Mouse (Mus musculus) embryonic facial prominence, embryonic 14.5 days (tissue): Measurements from ENCODE around the gene Tfb1m. TPM values are rescaled to one million over a fixed set of nuclear protein-coding genes. Genes with fewer than 3 reads are reported as not detected.

ENCODE experiments used
- ATAC-seq: fragments of 200-750 bp; cut with Nextera tagmentation; 2 replicates; pipeline ENCODE4 v1.8.0; 2017; ENCODE audit warnings: low read depth, moderate number of reproducible peaks, moderate TSS enrichment
- DNase-seq: peaks from one replicate; pipeline ENCODE4 v3.0.0-alpha.2; 2015; ENCODE audit warnings: low spot score
- H3K27ac ChIP-seq: fragments of 300-500 bp; sonication (generic); replicated peaks from 2 replicates; pipeline ENCODE4 v1.5.1; 2014; ENCODE audit warnings: low read depth, mild to moderate bottlenecking, low read length, moderate library complexity
- H3K27me3 ChIP-seq: fragments of 300-500 bp; sonication (generic); replicated peaks from 2 replicates; pipeline ENCODE4 v1.6.1; 2014; ENCODE audit warnings: low read length; ENCODE audit not compliant: control insufficient read depth, insufficient read depth
- H3K36me3 ChIP-seq: fragments of 300-500 bp; sonication (generic); 2 replicates; pipeline ENCODE4 v1.6.1; 2014; ENCODE audit warnings: low read length, mixed read lengths; ENCODE audit not compliant: control insufficient read depth, insufficient read depth
- H3K4me1 ChIP-seq: fragments of 300-500 bp; sonication (generic); 2 replicates; pipeline ENCODE4 v1.6.1; 2014; ENCODE audit warnings: antibody characterized with exemption, low read length; ENCODE audit not compliant: control insufficient read depth, insufficient read depth
- H3K4me2 ChIP-seq: fragments of 300-500 bp; sonication (generic); 2 replicates; pipeline ENCODE4 v1.6.1; 2014; ENCODE audit warnings: low read depth, mild to moderate bottlenecking, low read length, moderate library complexity, mixed read lengths
- H3K4me3 ChIP-seq: fragments of 300-500 bp; sonication (generic); 2 replicates; pipeline ENCODE4 v1.5.1; 2014; ENCODE audit warnings: low read depth, mild to moderate bottlenecking, low read length
- H3K9ac ChIP-seq: fragments of 300-500 bp; sonication (generic); 2 replicates; pipeline ENCODE4 v1.6.1; 2014; ENCODE audit warnings: low read depth, mild to moderate bottlenecking, low read length, moderate library complexity, mixed read lengths
- H3K9me3 ChIP-seq: fragments of 300-500 bp; sonication (generic); 2 replicates; pipeline ENCODE4 v1.6.1; 2016; ENCODE audit warnings: low read length; ENCODE audit not compliant: control insufficient read depth
- WGBS: fragments of 180-500 bp; shearing (Covaris S2); extraction: QIAGEN DNeasy Blood & Tissue Kit; methylation state at CpG from one replicate; pipeline ENCODE4 v1.1.7; 2014; 5-methylcytosine and 5-hydroxymethylcytosine counted together
- polyA plus RNA-seq: library from polyadenylated mRNA; unstranded; fragments of >200 nt; fragmentation: Nextera tagmentation; extraction: Ambion mirVana; gene quantifications from 2 replicates; pipeline ENCODE4 v1.2.1, GENCODE M21; 2014

Tfb1m gene
- polyA plus RNA-seq, 1 experiment from 2014 or later, result 17.0 TPM

- H3K9me3 ChIP-seq, result no peaks in the 10 kb centered on the region
- H3K9ac ChIP-seq, result no peak overlapping the region
- no peak for ATAC-seq
- peaks cover 24% of the 10 kb centered on the region for H3K36me3 ChIP-seq
- 84% methylated on average over 4 of the region's 4 CpGs for WGBS
- no peaks in the 10 kb centered on the region for H3K27me3 ChIP-seq
- no peak for DNase-seq
- H3K4me3 ChIP-seq, result no peak overlapping the region
- H3K27ac ChIP-seq, result no peak overlapping the region
- no peaks in the 10 kb centered on the region for H3K4me1 ChIP-seq
- no peak overlapping the region for H3K4me2 ChIP-seq
These were observed 56.6 kb downstream of the Tfb1m start for GRCm38 (mm10) chr17:3500936-3501335.

- 95% methylated on average over 6 of the region's 6 CpGs for WGBS
- H3K4me1 ChIP-seq, result no peaks in the 10 kb centered on the region
These were observed 57.5 kb downstream of the Tfb1m start for GRCm38 (mm10) chr17:3500076-3500475.

DNA sequence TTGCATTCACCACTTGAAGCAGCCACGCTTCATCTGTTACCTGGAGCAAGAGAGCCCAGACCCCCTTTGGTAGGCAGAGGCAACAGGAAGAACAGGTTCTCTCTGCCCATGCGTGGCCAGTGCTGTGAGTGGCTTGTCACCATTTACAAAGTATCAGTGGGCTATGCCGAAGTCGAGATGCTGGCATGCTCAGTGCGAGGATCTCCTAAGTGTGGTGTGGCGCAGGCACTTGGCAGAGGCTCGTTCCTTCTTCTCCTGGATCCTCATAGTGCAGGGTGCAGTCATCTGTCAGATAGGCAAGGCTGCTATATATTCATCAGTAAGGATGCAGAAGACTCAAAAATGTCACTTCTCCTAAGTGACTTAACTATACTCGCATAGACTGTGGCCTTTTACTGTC lies 58.1 kb downstream of the Tfb1m start:
- Histone ChIP-seq H3K4me2 (no peak overlapping the region), H3K4me3 (no peak overlapping the region), H3K36me3 (peaks cover 17% of the 10 kb centered on the region), H3K27me3 (no peaks in the 10 kb centered on the region), H3K9me3 (no peaks in the 10 kb centered on the region), H3K9ac (no peak overlapping the region), H3K27ac (no peak overlapping the region), H3K4me1 (no peaks in the 10 kb centered on the region)
- whole genome bisulfite sequencing, result 89% methylated on average over 8 of the region's 8 CpGs
- DNase-seq (no peak), ATAC-seq (no peak)

More at GRCm38 (mm10) chr17:3500076-3500475, 57.5 kb downstream of the Tfb1m start:
- Histone ChIP-seq H3K9me3 (no peaks in the 10 kb centered on the region), H3K4me2 (no peak overlapping the region), H3K27ac (no peak overlapping the region), H3K9ac (no peak overlapping the region), H3K4me3 (no peak overlapping the region), H3K27me3 (no peaks in the 10 kb centered on the region), H3K36me3 (peaks cover 20% of the 10 kb centered on the region)
- no peak for ATAC-seq
- no peak for DNase-seq

GRCm38 (mm10) chr17:3498580-3498979 lies 59.0 kb downstream of the Tfb1m start:
- peaks cover 10% of the 10 kb centered on the region for H3K36me3 ChIP-seq
- no peaks in the 10 kb centered on the region for H3K27me3 ChIP-seq
- 92% methylated on average over 3 of the region's 3 CpGs for WGBS
- H3K4me2 ChIP-seq, result no peak overlapping the region
- no peak for ATAC-seq
- no peak overlapping the region for H3K27ac ChIP-seq
- DNase-seq, result no peak
- no peaks in the 10 kb centered on the region for H3K4me1 ChIP-seq
- no peak overlapping the region for H3K9ac ChIP-seq
- no peaks in the 10 kb centered on the region for H3K9me3 ChIP-seq
- H3K4me3 ChIP-seq, result no peak overlapping the region

DNA sequence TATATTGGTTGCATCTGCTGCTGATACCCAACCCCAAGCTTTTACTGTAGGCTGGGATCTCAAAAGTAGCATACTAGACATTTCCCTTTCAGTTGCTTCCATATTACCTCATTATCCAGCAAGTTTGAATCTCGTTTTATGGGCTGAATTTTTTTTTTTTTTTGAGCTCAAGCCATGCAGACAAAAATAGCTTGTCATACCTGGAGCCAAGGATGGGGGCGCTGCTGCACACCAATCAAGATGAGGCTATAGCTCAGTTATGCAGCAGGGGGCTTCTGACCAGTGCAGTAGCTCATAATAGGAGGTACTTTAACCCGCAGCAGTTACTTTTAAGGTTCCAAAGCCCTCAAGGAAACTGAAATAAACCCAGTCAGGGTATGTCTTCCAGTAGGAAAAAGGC lies 59.5 kb downstream of the Tfb1m start:
- no peaks in the 10 kb centered on the region for H3K9me3 ChIP-seq
- H3K4me3 ChIP-seq, result no peak overlapping the region
- no peak overlapping the region for H3K27ac ChIP-seq
- no peak for DNase-seq
- no peaks in the 10 kb centered on the region for H3K4me1 ChIP-seq
- H3K4me2 ChIP-seq, result no peak overlapping the region
- no peaks in the 10 kb centered on the region for H3K27me3 ChIP-seq
- H3K9ac ChIP-seq, result no peak overlapping the region
- WGBS, result 32% methylated on average over 3 of the region's 3 CpGs
- ATAC-seq, result no peak
- H3K36me3 ChIP-seq, result peaks cover 5% of the 10 kb centered on the region

GRCm38 (mm10) chr17:3496080-3496479 lies 61.5 kb downstream of the Tfb1m start:
- no peak overlapping the region for H3K9ac ChIP-seq
- ATAC-seq, result no peak
- WGBS, result 84% methylated on average over 3 of the region's 3 CpGs

GRCm38 (mm10) chr17:3495576-3495975 lies 62.0 kb downstream of the Tfb1m start:
- DNase-seq (no peak), ATAC-seq (no peak)
- Histone ChIP-seq H3K4me2 (no peak overlapping the region), H3K9ac (no peak overlapping the region), H3K27ac (no peak overlapping the region), H3K36me3 (0 out of 2 replicates have a peak, but pooled peaks cover under 1% of the 10 kb centered on the region), H3K4me3 (no peak overlapping the region), H3K4me1 (no peaks in the 10 kb centered on the region), H3K9me3 (no peaks in the 10 kb centered on the region), H3K27me3 (no peaks in the 10 kb centered on the region)
- 40% methylated on average over 2 of the region's 2 CpGs for WGBS

More at GRCm38 (mm10) chr17:3496080-3496479, 61.5 kb downstream of the Tfb1m start:
- no peak overlapping the region for H3K4me2 ChIP-seq
- H3K4me3 ChIP-seq, result no peak overlapping the region
- no peaks in the 10 kb centered on the region for H3K9me3 ChIP-seq
- DNase-seq, result no peak
- no peaks in the 10 kb centered on the region for H3K36me3 ChIP-seq
- no peaks in the 10 kb centered on the region for H3K4me1 ChIP-seq
- no peaks in the 10 kb centered on the region for H3K27me3 ChIP-seq
- H3K27ac ChIP-seq, result no peak overlapping the region

GRCm38 (mm10) chr17:3491667-3492066 lies 65.9 kb downstream of the Tfb1m start:
- no peaks in the 10 kb centered on the region for H3K27me3 ChIP-seq
- 91% methylated on average over 6 of the region's 6 CpGs for WGBS
- no peak overlapping the region for H3K4me2 ChIP-seq
- H3K4me1 ChIP-seq, result no peaks in the 10 kb centered on the region
- ATAC-seq (no peak), DNase-seq (no peak)
- no peak overlapping the region for H3K27ac ChIP-seq
- no peaks in the 10 kb centered on the region for H3K9me3 ChIP-seq
- H3K36me3 ChIP-seq, result peaks cover 24% of the 10 kb centered on the region; the same call in 1 of the 2 replicates
- no peak overlapping the region for H3K9ac ChIP-seq
- H3K4me3 ChIP-seq, result no peak overlapping the region

GRCm38 (mm10) chr17:3491065-3491464 lies 66.5 kb downstream of the Tfb1m start:
- H3K36me3 ChIP-seq, result peaks cover 30% of the 10 kb centered on the region; the same call in 1 of the 2 replicates
- no peaks in the 10 kb centered on the region for H3K4me1 ChIP-seq
- DNase-seq, result no peak
- H3K27me3 ChIP-seq, result no peaks in the 10 kb centered on the region
- no peak overlapping the region for H3K9ac ChIP-seq
- H3K9me3 ChIP-seq, result no peaks in the 10 kb centered on the region
- 61% methylated on average over 5 of the region's 5 CpGs for WGBS
- H3K4me2 ChIP-seq, result no peak overlapping the region
- H3K27ac ChIP-seq, result no peak overlapping the region
- no peak for ATAC-seq
- no peak overlapping the region for H3K4me3 ChIP-seq
